Mouse (Mus musculus) myocyte (in vitro differentiated cells): ENCODE data around the gene Add2.

ENCODE experiments used
- E2F4 ChIP-seq: IDR thresholded peaks from one replicate; pipeline ENCODE4 v1.6.1; 2011; ENCODE audit warnings: mild to moderate bottlenecking, control low read depth, moderate library complexity; ENCODE audit not compliant: insufficient read depth
- MAX ChIP-seq: IDR thresholded peaks from one replicate; pipeline ENCODE4 v1.6.1; 2011; ENCODE audit warnings: low read depth, mild to moderate bottlenecking, control low read depth
- MYOD1 ChIP-seq, 3 experiments: IDR thresholded peaks; one replicate each; pipeline ENCODE4 v1.6.1; 2011; ENCODE audit warnings: control low read depth in 2 of 3, low read depth in 2 of 3, mild to moderate bottlenecking in 2 of 3, moderate library complexity in 1 of 3; ENCODE audit not compliant: insufficient read length in 2 of 3, control insufficient read depth in 1 of 3
- POLR2A ChIP-seq: IDR thresholded peaks from one replicate; pipeline ENCODE4 v1.6.1; 2011; ENCODE audit warnings: low read depth, mild to moderate bottlenecking, control low read depth, moderate library complexity; ENCODE audit not compliant: insufficient read length
- POLR2AphosphoS2 ChIP-seq: IDR thresholded peaks from one replicate; pipeline ENCODE4 v1.6.1; 2011; ENCODE audit warnings: low read depth, control low read depth; ENCODE audit not compliant: insufficient read length
- SRF ChIP-seq: IDR thresholded peaks from one replicate; pipeline ENCODE4 v1.6.1; 2011; ENCODE audit warnings: low read depth; ENCODE audit not compliant: control insufficient read depth, insufficient read length
- TCF12 ChIP-seq: IDR thresholded peaks from one replicate; pipeline ENCODE4 v1.6.1; 2011; ENCODE audit warnings: mild to moderate bottlenecking, control low read depth; ENCODE audit not compliant: poor library complexity, insufficient read depth, severe bottlenecking
- TCF3 ChIP-seq: IDR thresholded peaks from one replicate; pipeline ENCODE4 v1.6.1; 2011; ENCODE audit warnings: low read depth, control low read depth; ENCODE audit not compliant: insufficient read length

DNA sequence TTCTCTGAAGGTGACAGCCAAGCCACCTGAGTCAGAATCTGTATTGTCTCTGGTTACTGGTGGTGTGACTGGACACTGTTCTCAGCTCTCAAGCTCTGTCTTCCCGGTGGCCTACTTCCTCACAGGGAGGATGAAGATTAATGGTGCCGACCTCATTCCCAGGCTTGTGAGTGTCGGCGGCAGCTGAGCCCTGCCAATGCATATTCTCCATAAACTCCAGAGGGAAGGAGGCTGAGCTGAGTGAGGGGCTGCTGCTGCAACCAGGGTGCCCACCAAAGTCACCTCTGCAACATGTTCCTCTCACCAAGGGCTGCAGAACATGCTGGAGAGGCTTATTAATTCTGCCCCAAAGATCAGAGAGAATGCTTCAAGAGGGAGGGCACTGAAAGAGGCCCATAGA, 24.1 kb downstream of the Add2 start:
- TF ChIP-seq POLR2AphosphoS2, result no peak
- no peak for TF ChIP-seq MYOD1 (IDR thresholded peaks at IDR 0.05; ENCODE audit: control insufficient read depth in 1 of 3, insufficient read length in 2 of 3, low read depth in 2 of 3)
- no peak for TF ChIP-seq POLR2A
- no peak for TF ChIP-seq TCF12
- TF ChIP-seq MAX, result no peak
- no peak for TF ChIP-seq SRF
- TF ChIP-seq E2F4, result no peak
- no peak for TF ChIP-seq TCF3
